Mouse (Mus musculus) lung, embryonic 14.5 days (tissue): ENCODE measurements around the gene Gprin1. TPM values are rescaled to one million over a fixed set of nuclear protein-coding genes. Genes with fewer than 3 reads are reported as not detected.
A peak's percentile ranks its signal among the peaks of the same experiment; 100 is the strongest.
"Not testable (repeated sequence)": the region's sequence is repeated elsewhere in the genome, so short reads cannot be mapped to it uniquely, and the experiment has no call there.

Experiments used
- ATAC-seq: fragments of 200-750 bp; cut with Nextera tagmentation; 2 replicates; pipeline ENCODE4 v1.8.0; 2017; ENCODE audit warnings: mild to moderate bottlenecking, moderate TSS enrichment, moderate library complexity; ENCODE audit not compliant: insufficient read depth
- DNase-seq: peaks from one replicate; pipeline ENCODE4 v3.0.0-alpha.2; 2015
- H3K27ac ChIP-seq: fragments of 300-500 bp; sonication (generic); 2 replicates; pipeline ENCODE4 v1.5.1; 2014; ENCODE audit warnings: low read depth, mild to moderate bottlenecking, moderate library complexity
- H3K27me3 ChIP-seq: fragments of 300-500 bp; sonication (generic); 2 replicates; pipeline ENCODE4 v1.6.1; 2014; ENCODE audit warnings: low read length, control low read depth; ENCODE audit not compliant: insufficient read depth
- H3K36me3 ChIP-seq: fragments of 300-500 bp; sonication (generic); 2 replicates; pipeline ENCODE4 v1.6.1; 2014; ENCODE audit warnings: control low read depth; ENCODE audit not compliant: insufficient read depth
- H3K4me1 ChIP-seq: fragments of 300-500 bp; sonication (generic); 2 replicates; pipeline ENCODE4 v1.6.1; 2014; ENCODE audit warnings: antibody characterized with exemption, control low read depth; ENCODE audit not compliant: insufficient read depth
- H3K4me2 ChIP-seq: fragments of 300-500 bp; sonication (generic); 2 replicates; pipeline ENCODE4 v1.6.1; 2014; ENCODE audit warnings: mild to moderate bottlenecking
- H3K4me3 ChIP-seq: fragments of 300-500 bp; sonication (generic); 2 replicates; pipeline ENCODE4 v1.5.1; 2014; ENCODE audit warnings: low read depth, low read length
- H3K9ac ChIP-seq: fragments of 300-500 bp; sonication (generic); 2 replicates; pipeline ENCODE4 v1.6.1; 2014
- H3K9me3 ChIP-seq: fragments of 300-500 bp; sonication (generic); 2 replicates; pipeline ENCODE4 v1.6.1; 2016; ENCODE audit warnings: low read depth, low read length, control low read depth
- CTCF ChIP-seq: IDR thresholded peaks from 2 replicates; pipeline ENCODE4 v1.5.1; 2016; ENCODE audit warnings: antibody characterized with exemption, low read depth
- WGBS: fragments of 180-500 bp; shearing (Covaris S2); extraction: QIAGEN DNeasy Blood & Tissue Kit; methylation state at CpG from one replicate; pipeline ENCODE4 v1.1.7; 2014; 5-methylcytosine and 5-hydroxymethylcytosine counted together
- polyA plus RNA-seq: library from polyadenylated mRNA; unstranded; fragments of >200 nt; fragmentation: Nextera tagmentation; extraction: Ambion mirVana; gene quantifications from 2 replicates; pipeline ENCODE4 v1.2.1, GENCODE M21; 2014

The Gprin1 gene
- polyA plus RNA-seq, 1 experiment from 2014 or later = 0.34 TPM

DNA sequence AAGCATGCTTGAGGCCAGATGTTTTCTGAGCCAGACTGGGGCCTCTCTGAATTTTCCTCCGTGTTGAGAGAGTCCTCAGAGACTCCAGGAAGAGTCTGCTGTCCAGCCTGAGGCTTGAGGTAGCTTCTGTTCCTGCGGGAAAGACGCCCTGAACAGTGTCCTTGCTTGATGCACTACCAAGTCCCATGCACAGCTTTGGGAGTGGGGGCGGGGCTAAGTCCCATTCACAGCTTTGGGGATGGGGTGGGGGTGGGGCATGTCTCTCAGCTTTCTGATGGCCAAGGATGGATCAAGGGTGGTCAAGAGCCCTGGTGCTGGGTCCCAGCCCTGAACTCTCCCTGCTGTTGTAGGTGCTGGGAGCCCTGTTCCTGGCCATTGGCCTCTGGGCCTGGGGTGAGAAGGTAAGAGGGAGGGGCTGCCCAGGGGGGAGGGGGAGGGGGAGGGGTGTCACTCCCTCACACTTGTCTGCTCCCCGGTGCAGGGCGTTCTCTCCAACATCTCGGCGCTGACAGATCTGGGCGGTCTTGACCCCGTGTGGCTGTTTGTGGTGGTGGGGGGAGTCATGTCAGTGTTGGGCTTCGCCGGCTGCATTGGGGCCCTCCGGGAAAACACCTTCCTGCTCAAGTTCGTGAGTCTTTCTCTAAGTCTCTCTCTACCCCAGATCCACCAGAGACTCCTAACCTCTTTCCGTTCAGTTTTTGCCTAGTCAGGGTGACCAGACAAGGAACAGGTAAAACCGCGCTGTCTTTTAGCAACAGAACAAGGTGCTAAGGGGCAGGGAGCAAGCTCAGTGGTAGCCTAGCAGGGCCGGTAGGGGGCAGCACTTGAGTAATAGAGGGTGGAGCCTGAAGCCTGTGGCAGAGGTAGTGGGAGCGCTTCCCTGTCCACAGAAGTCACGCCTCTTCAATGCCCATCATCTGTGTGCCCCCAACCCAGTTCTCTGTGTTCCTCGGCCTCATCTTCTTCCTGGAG lies 42.9 kb upstream of the Gprin1 start:
- Histone ChIP-seq H3K9ac (no peak overlapping the region), H3K4me2 (no peak overlapping the region), H3K9me3 (no peaks in the 10 kb centered on the region), H3K4me3 (no peak overlapping the region), H3K36me3 (no peaks in the 10 kb centered on the region), H3K27me3 (peaks cover 11% of the 10 kb centered on the region; the same call in 1 of the 2 replicates), H3K4me1 (no peaks in the 10 kb centered on the region; the same call in 1 of the 2 replicates), H3K27ac (no peak overlapping the region)
- ATAC-seq (no peak), DNase-seq (peak; percentile 34)
- peak; percentile 42; the same call in 1 of the 2 replicates for TF ChIP-seq CTCF
- 13% methylated on average over 21 of the region's 21 CpGs for WGBS

DNA sequence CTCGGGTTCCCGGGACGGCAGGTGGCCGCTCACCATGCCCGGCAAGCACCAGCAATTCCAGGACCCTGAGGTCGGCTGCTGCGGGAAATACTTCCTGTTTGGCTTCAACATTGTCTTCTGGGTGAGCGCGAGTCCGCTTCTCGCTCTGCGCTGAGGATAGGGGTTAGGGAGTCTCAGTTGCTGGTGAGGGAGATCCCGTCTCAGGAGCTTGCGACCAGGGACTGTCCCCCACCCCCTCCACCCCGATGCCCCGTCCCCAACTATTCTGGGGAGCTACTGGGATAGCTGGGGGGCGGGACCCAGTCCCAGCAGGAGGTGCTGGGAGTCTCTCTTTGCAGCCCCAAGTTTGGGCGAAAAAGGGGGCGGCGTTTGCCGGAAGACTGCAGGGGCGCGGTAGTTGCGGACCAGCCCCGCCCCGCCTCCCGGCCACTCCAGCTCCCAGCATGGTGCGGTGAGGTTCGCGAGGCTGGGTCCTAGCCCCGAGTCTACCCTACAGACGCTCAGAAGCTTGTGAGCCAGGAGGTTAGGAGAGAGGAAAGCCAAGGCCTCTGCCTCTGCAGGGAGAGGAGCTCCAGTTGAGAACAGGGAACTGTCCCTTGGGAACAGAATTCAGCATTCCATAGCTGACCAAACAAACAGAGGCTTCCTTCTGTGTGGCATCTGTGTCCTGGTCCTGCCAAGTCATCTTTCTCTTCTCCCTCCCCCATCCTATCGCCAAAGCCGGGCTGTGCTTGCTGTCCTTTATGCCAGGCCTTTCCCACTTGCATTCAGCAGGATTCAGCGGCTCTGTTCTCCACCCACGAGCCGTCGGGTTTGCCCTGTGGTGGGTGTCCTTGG lies 40.1 kb upstream of the Gprin1 start:
- Histone ChIP-seq H3K9me3 (no peaks in the 10 kb centered on the region), H3K9ac (peak overlapping the region; percentile 44), H3K4me1 (no peaks in the 10 kb centered on the region; the same call in 1 of the 2 replicates), H3K36me3 (no peaks in the 10 kb centered on the region), H3K4me3 (peak overlapping the region; percentile 58), H3K4me2 (peak overlapping the region; percentile 98), H3K27ac (no peak overlapping the region), H3K27me3 (peaks cover 11% of the 10 kb centered on the region; the same call in 1 of the 2 replicates)
- ATAC-seq (peak; percentile 67), DNase-seq (peak; percentile 57)
- under 1% methylated on average over 38 of the region's 38 CpGs for WGBS
- TF ChIP-seq CTCF = no peak

- Histone ChIP-seq H3K27me3 (peaks cover 11% of the 10 kb centered on the region; the same call in 1 of the 2 replicates), H3K9ac (peak within 1 kb of the TSS; percentile 44), H3K4me3 (peak within 1 kb of the TSS; percentile 58), H3K9me3 (no peaks in the 10 kb centered on the region), H3K4me1 (no peaks in the 10 kb centered on the region; the same call in 1 of the 2 replicates), H3K27ac (no peak within 1 kb of the TSS), H3K4me2 (peak within 1 kb of the TSS; percentile 98), H3K36me3 (no peaks in the 10 kb centered on the region)
- no peak for TF ChIP-seq CTCF
- 2% methylated on average over 48 of the region's 49 CpGs for WGBS
- ATAC-seq (peak; percentile 89), DNase-seq (peak; percentile 99)
These were observed 39.3 kb upstream of the Gprin1 start, which contains the start of gene Tspan17 for GRCm38 (mm10) chr13:54788740-54789560. Gene Tspan17, plus strand, starts transcription at chr13:54789377.

DNA sequence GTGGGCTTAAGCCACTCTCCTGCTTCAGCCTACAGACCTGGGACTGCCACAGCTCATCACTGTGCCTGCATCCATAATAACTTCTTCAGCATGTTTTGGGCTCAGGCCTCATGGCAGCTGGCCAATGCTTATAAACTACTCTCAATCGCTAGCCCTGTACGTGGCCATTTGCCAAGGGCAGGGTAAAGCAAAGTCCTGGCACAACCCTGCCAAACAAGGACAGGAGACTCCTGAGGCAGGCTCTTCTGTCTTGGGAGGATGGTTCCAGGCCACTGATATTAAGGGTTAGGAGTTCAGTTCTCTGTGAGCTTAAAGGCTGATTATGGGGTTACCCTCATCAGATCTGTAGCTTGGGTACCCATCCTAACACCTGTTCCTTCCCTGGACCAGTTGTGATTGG lies 37.9 kb upstream of the Gprin1 start:
- H3K9me3 ChIP-seq, H3K4me1 ChIP-seq, H3K4me2 ChIP-seq, H3K27ac ChIP-seq, H3K4me3 ChIP-seq, H3K9ac ChIP-seq, H3K36me3 ChIP-seq, ATAC-seq, DNase-seq: not testable (repeated sequence)
- H3K27me3 ChIP-seq = peaks cover 11% of the 10 kb centered on the region; the same call in 1 of the 2 replicates
- 37% methylated on average over 2 of the region's 2 CpGs for WGBS

- Histone ChIP-seq H3K36me3 (no peaks in the 10 kb centered on the region), H3K4me3 (no peak within 1 kb of the TSS), H3K9ac (no peak within 1 kb of the TSS), H3K9me3 (no peaks in the 10 kb centered on the region), H3K27me3 (no peaks in the 10 kb centered on the region), H3K4me1 (no peaks in the 10 kb centered on the region), H3K27ac (no peak within 1 kb of the TSS), H3K4me2 (no peak within 1 kb of the TSS)
- DNase-seq = no peak
- 77% methylated on average over 4 of the region's 4 CpGs for WGBS
- TF ChIP-seq CTCF = no peak
- ATAC-seq = no peak
These were observed 34.0 kb upstream of the Gprin1 start, which contains the start of gene Eif4e1b for GRCm38 (mm10) chr13:54783698-54784097. Gene Eif4e1b, plus strand, starts transcription at chr13:54783998.

DNA sequence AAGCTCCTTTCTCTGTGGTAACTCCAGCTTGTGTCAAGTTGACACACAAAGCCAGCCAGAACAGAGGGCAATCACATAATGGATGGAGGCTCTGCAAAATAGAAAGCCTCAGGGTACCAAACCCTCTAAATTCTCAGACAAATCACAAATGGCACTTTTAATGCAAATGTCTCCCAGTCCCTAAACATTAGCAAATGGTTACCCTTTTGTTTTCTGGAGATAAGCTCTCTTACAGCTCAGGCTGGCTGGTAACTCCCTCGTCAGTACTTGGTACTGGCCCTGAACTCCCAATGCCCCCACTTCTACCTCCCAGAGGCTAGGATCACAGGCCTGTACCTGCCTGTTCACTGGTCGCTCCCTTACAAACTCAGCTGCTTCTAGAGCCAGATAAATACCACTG lies 33.6 kb upstream of the Gprin1 start:
- no peak overlapping the region for H3K4me3 ChIP-seq
- DNase-seq (no peak), ATAC-seq (no peak)
- H3K9me3 ChIP-seq = no peaks in the 10 kb centered on the region
- H3K9ac ChIP-seq = no peak overlapping the region
- H3K4me2 ChIP-seq = no peak overlapping the region
- H3K27ac ChIP-seq = no peak overlapping the region
- H3K27me3 ChIP-seq = no peaks in the 10 kb centered on the region
- no peaks in the 10 kb centered on the region for H3K4me1 ChIP-seq
- H3K36me3 ChIP-seq = no peaks in the 10 kb centered on the region
- 33% methylated on average over 2 of the region's 2 CpGs for WGBS
- no peak for TF ChIP-seq CTCF
